In the genomic region with DNA sequence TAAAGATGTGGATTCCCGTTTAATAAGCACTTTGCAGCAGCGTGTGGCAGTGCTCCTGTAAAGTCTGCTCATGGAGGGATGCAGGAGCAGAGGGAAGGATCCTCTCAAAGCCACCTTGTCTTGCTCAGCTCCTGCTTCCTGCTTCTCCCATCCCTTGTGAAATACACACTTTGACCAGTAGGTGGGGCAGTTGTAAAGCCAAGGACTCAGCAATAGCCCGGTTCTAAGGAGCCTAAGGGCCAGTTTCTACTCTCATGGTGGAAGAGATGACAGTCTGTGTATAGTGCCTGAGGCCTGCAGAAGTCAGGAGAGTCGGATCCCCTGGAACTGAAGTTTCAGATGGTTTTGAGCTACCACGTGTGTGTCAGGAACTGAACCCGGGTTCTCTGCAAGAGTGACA, we compare ENCODE assay signal across 9 mouse cellular contexts.
DNase-seq lines count a peak whose midpoint lies in the region; ATAC-seq lines count a peak whose summit lies in the region.
"Had no signal": no experiment of that assay in that cellular context is flagged by ENCODE, and none has a peak within 500 bp of the region (broad histone marks: within the 10 kb centered on the region; RNA-seq: fewer than 3 reads in every experiment).

No protein-coding gene starts in this region.

- DNase-seq in 3T3-L1 (ENCODE audit: low read depth, low spot score): peak; percentile 82
- peak; percentile 81 for DNase-seq in adipocyte (ENCODE audit: low spot score)
- DNase-seq in gastrocnemius, adult 8-10 months (ENCODE audit: low spot score in 2 of 2): peak; percentile 14 to 15
- DNase-seq in kidney, postnatal 10 days: peak; percentile 86
- DNase-seq in liver, embryonic 13.5 days: peak; percentile 17
- DNase-seq in ovary, postnatal 14 days (ENCODE audit: low spot score): peak; percentile 75
- DNase-seq in thymus, postnatal 4 days: peak; percentile 57

- WGBS in liver, embryonic 13.5 days (ENCODE audit: insufficient replicate concordance): 15% methylated on average over 6 of the region's 6 CpGs

- no peaks in the 10 kb centered on the region for H3K4me1 ChIP-seq in liver, embryonic 13.5 days (replicated peaks)
- H3K4me1 ChIP-seq: embryonic facial prominence, embryonic 13.5 days had no signal

- H3K27ac ChIP-seq in liver, embryonic 13.5 days: no peak overlapping the region
- H3K27ac ChIP-seq: embryonic facial prominence, embryonic 13.5 days had no signal

- ATAC-seq in common myeloid progenitor, adult 5-6 weeks (replicated peaks; ENCODE audit: low read depth, poor library complexity, severe bottlenecking): peak; percentile 82
- ATAC-seq in liver, embryonic 13.5 days (ENCODE audit: low read depth): no peak

- H3K9ac ChIP-seq in liver, embryonic 13.5 days: no peak overlapping the region
- H3K9ac ChIP-seq: embryonic facial prominence, embryonic 13.5 days had no signal

- H3K4me2 ChIP-seq in liver, embryonic 13.5 days: no peak overlapping the region
- H3K4me2 ChIP-seq: embryonic facial prominence, embryonic 13.5 days had no signal

- no peaks in the 10 kb centered on the region for H3K9me3 ChIP-seq in liver, embryonic 13.5 days (replicated peaks)

- H3K27me3 ChIP-seq in liver, embryonic 13.5 days: no peaks in the 10 kb centered on the region

- H3K36me3 ChIP-seq in liver, embryonic 13.5 days: no peaks in the 10 kb centered on the region
- H3K36me3 ChIP-seq: embryonic facial prominence, embryonic 13.5 days had no signal

- H3K4me3 ChIP-seq in liver, embryonic 13.5 days (replicated peaks): no peak overlapping the region
- H3K4me3 ChIP-seq: embryonic facial prominence, embryonic 13.5 days had no signal

Comparison
In these comparisons a context has a peak if more than half of its experiments do, and no peak if none do; other contexts are left out.
1. DNase-seq: peak in every context shown above with its lines; median percentile 86 in kidney, postnatal 10 days; 82 in 3T3-L1; 81 in adipocyte; 75 in ovary, postnatal 14 days; 57 in thymus, postnatal 4 days; 17 in liver, embryonic 13.5 days; 14 in gastrocnemius, adult 8-10 months.